Mouse (Mus musculus): ENCODE measurements around the gene Cpn2.

- TF ChIP-seq POLR2A (IDR thresholded peaks at IDR 0.05; ENCODE audit: control insufficient read depth, low read depth, low read length): no peak
- no peak for TF ChIP-seq CTCF (IDR thresholded peaks at IDR 0.05; ENCODE audit: control insufficient read depth, insufficient read depth, insufficient replicate concordance, low read depth, low read length)
Measured at GRCm38 (mm10) chr16:30282844-30283495, 15.7 kb upstream of the Cpn2 start, which contains the start of gene Lrrc15.

Data from testis, adult 2 months (tissue).